Mouse (Mus musculus): Measurements from ENCODE around the gene Ostf1. TPM values are rescaled to one million over a fixed set of nuclear protein-coding genes. Genes with fewer than 3 reads are reported as not detected.

Gene Ostf1
- total and polyA plus RNA-seq, 2 experiments, result 26.5 to 42.5 TPM

DNA sequence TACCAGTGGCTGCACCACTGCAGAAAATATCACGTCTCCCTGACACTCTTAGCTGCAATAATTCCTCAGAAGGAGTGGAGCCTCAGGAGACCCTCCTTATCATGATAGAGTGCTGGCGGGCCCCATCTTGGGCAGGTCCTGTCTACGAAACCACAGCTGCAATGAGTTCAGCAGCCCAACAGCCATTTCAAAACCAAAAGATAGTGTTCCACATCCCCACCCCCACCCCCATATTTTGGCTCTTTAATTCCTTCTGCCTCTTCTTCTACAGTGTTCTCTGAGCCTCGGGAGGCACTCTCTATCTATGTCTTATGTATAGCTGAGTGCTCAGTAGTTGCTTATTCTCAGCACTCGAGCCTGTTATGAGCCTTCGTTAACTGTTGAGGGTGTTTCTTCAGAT, 18.9 kb upstream of the Ostf1 start:
- DNase-seq (ENCODE audit: extremely low read depth, low read depth, low spot score), result no peak
- TF ChIP-seq POLR2A (IDR thresholded peaks at IDR 0.05; ENCODE audit: extremely low read depth, insufficient read depth, low read length) (no peak), CTCF (IDR thresholded peaks at IDR 0.05; ENCODE audit: low read depth, low read length) (no peak)
- Histone ChIP-seq H3K27ac (replicated peaks; ENCODE audit: insufficient read depth, low read depth, low read length) (no peak overlapping the region), H3K4me3 (ENCODE audit: insufficient read depth, low read depth, low read length) (no peak overlapping the region), H3K9ac (ENCODE audit: low read depth, low read length) (no peak overlapping the region), H3K36me3 (ENCODE audit: control insufficient read depth, insufficient read depth, low read length) (peaks cover 47% of the 10 kb centered on the region), H3K27me3 (ENCODE audit: control insufficient read depth, insufficient read depth, low read length) (no peaks in the 10 kb centered on the region), H3K4me1 (ENCODE audit: control insufficient read depth, insufficient read depth, low read length) (no peaks in the 10 kb centered on the region), H3K79me2 (ENCODE audit: control insufficient read depth, insufficient read depth, low read length) (no peaks in the 10 kb centered on the region)
- WGBS, result 88% methylated on average over 6 of the region's 6 CpGs

- no peak overlapping the region for H3K27ac ChIP-seq (replicated peaks; ENCODE audit: insufficient read depth, low read depth, low read length)
- no peak overlapping the region for H3K4me3 ChIP-seq (ENCODE audit: insufficient read depth, low read depth, low read length)
- H3K27me3 ChIP-seq (ENCODE audit: control insufficient read depth, insufficient read depth, low read length), result no peaks in the 10 kb centered on the region
- H3K36me3 ChIP-seq (ENCODE audit: control insufficient read depth, insufficient read depth, low read length), result peaks cover 52% of the 10 kb centered on the region
- TF ChIP-seq POLR2A (IDR thresholded peaks at IDR 0.05; ENCODE audit: extremely low read depth, insufficient read depth, low read length) (no peak), CTCF (IDR thresholded peaks at IDR 0.05; ENCODE audit: low read depth, low read length) (no peak)
- no peak for DNase-seq (ENCODE audit: extremely low read depth, low read depth, low spot score)
- no peak overlapping the region for H3K9ac ChIP-seq (ENCODE audit: low read depth, low read length)
- H3K79me2 ChIP-seq (ENCODE audit: control insufficient read depth, insufficient read depth, low read length), result no peaks in the 10 kb centered on the region
- 88% methylated on average over 4 of the region's 4 CpGs for WGBS
- H3K4me1 ChIP-seq (ENCODE audit: control insufficient read depth, insufficient read depth, low read length), result no peaks in the 10 kb centered on the region
Measured at GRCm38 (mm10) chr19:18649955-18650354, 18.3 kb upstream of the Ostf1 start.

DNA sequence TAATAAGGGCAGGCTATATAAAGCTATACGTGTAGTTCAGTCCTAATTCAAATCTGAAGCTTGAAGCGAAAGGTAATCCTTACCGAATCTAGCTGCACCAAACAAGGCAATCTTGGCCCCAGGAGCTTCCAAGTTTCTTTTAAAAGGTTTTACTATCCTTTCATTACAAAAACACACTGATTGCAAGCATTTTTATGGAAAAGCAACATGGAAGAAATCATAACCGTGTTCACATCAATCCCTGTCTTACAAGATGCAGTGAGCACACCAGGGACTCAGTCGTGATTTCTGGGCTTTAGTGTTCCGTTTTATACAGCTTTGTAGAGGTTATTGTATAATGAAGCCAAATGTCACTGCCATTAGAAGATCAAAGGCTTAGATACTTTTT, 16.9 kb upstream of the Ostf1 start:
- Histone ChIP-seq H3K4me1 (ENCODE audit: control insufficient read depth, insufficient read depth, low read length) (no peaks in the 10 kb centered on the region), H3K79me2 (ENCODE audit: control insufficient read depth, insufficient read depth, low read length) (no peaks in the 10 kb centered on the region), H3K27me3 (ENCODE audit: control insufficient read depth, insufficient read depth, low read length) (no peaks in the 10 kb centered on the region), H3K9ac (ENCODE audit: low read depth, low read length) (no peak overlapping the region), H3K36me3 (ENCODE audit: control insufficient read depth, insufficient read depth, low read length) (peaks cover 58% of the 10 kb centered on the region), H3K4me3 (ENCODE audit: insufficient read depth, low read depth, low read length) (no peak overlapping the region), H3K27ac (replicated peaks; ENCODE audit: insufficient read depth, low read depth, low read length) (no peak overlapping the region)
- TF ChIP-seq CTCF (IDR thresholded peaks at IDR 0.05; ENCODE audit: low read depth, low read length) (no peak), POLR2A (IDR thresholded peaks at IDR 0.05; ENCODE audit: extremely low read depth, insufficient read depth, low read length) (no peak)
- no peak for DNase-seq (ENCODE audit: extremely low read depth, low read depth, low spot score)
- 93% methylated on average over 6 of the region's 6 CpGs for WGBS

DNA sequence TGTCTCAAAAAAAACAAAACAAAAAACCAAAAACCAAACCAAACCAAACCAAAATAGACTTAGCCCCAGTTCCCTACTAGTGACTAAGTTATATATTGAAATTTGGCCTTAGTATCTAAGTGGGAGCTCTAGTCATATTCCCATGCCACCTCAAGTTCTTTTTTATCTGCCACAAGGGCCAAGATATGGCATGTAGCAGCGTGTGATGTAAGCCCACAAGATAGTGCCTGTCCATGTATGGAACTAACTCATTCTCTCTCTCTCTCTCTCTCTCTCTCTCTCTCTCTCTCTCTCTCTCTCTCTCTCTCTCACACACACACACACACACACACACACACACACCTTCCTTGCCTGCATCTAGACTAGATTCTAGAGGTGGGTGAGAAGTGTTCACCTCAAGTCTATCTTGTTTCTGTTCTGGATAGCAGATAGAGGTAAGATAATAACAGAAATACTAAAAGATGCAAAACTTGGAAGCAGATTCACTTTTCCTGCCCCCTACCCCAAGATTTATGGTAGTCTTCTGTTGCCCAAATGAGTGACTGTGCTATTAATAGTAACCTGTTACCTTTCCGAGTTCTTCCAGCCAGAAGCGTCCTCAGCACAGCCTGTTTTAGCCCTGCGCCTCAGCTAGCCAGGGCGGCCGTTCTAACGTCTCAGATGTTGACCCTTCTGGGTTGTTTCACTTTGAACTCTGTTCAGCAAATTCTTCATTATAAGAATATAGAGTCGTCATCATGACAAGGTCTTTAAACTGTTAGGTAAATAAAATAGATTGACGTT, 16.3 kb upstream of the Ostf1 start:
- TF ChIP-seq POLR2A (IDR thresholded peaks at IDR 0.05; ENCODE audit: extremely low read depth, insufficient read depth, low read length), result no peak
- TF ChIP-seq CTCF (IDR thresholded peaks at IDR 0.05; ENCODE audit: low read depth, low read length), result no peak
- Histone ChIP-seq H3K27ac (replicated peaks; ENCODE audit: insufficient read depth, low read depth, low read length) (no peak overlapping the region), H3K36me3 (ENCODE audit: control insufficient read depth, insufficient read depth, low read length) (peaks cover 62% of the 10 kb centered on the region), H3K79me2 (ENCODE audit: control insufficient read depth, insufficient read depth, low read length) (no peaks in the 10 kb centered on the region), H3K4me1 (ENCODE audit: control insufficient read depth, insufficient read depth, low read length) (no peaks in the 10 kb centered on the region), H3K27me3 (ENCODE audit: control insufficient read depth, insufficient read depth, low read length) (no peaks in the 10 kb centered on the region), H3K4me3 (ENCODE audit: insufficient read depth, low read depth, low read length) (no peak overlapping the region), H3K9ac (ENCODE audit: low read depth, low read length) (no peak overlapping the region)
- no peak for DNase-seq (ENCODE audit: extremely low read depth, low read depth, low spot score)
- 90% methylated on average over 9 of the region's 9 CpGs for WGBS

DNA sequence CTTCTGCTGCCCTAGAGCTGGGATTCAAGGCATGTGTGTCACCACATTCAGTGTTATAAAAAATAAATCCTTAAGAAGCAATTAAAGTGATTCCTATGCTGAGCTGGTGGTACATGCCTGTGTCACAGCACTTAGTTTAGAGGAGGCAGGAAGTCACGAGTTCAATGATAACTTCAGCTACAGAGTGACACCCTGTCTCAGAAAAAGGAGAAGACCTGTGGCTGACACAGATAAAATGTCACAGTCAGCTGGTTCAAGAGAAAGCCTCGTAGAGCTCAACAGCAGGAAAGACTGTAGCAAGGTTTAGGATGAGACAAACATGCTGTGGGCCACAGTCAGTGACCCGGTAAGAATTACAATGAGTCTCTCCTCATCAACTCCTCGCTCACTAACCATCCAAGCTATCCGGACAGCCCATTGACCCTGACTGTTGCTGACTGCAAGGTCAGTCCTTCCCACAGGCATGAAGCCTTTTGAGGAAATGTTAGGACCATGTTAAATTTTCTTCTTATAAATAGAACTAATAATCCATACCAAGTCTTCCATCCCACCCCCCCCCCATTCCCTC, 15.3 kb upstream of the Ostf1 start:
- H3K4me1 ChIP-seq (ENCODE audit: control insufficient read depth, insufficient read depth, low read length), result no peaks in the 10 kb centered on the region
- H3K4me3 ChIP-seq (ENCODE audit: insufficient read depth, low read depth, low read length), result no peak overlapping the region
- 77% methylated on average over 5 of the region's 5 CpGs for WGBS
- no peaks in the 10 kb centered on the region for H3K27me3 ChIP-seq (ENCODE audit: control insufficient read depth, insufficient read depth, low read length)
- TF ChIP-seq CTCF (IDR thresholded peaks at IDR 0.05; ENCODE audit: low read depth, low read length), result no peak
- no peak for TF ChIP-seq POLR2A (IDR thresholded peaks at IDR 0.05; ENCODE audit: extremely low read depth, insufficient read depth, low read length)
- no peak overlapping the region for H3K9ac ChIP-seq (ENCODE audit: low read depth, low read length)
- no peak overlapping the region for H3K27ac ChIP-seq (replicated peaks; ENCODE audit: insufficient read depth, low read depth, low read length)
- peaks cover 69% of the 10 kb centered on the region for H3K36me3 ChIP-seq (ENCODE audit: control insufficient read depth, insufficient read depth, low read length)
- DNase-seq (ENCODE audit: extremely low read depth, low read depth, low spot score), result no peak
- H3K79me2 ChIP-seq (ENCODE audit: control insufficient read depth, insufficient read depth, low read length), result no peaks in the 10 kb centered on the region

DNA sequence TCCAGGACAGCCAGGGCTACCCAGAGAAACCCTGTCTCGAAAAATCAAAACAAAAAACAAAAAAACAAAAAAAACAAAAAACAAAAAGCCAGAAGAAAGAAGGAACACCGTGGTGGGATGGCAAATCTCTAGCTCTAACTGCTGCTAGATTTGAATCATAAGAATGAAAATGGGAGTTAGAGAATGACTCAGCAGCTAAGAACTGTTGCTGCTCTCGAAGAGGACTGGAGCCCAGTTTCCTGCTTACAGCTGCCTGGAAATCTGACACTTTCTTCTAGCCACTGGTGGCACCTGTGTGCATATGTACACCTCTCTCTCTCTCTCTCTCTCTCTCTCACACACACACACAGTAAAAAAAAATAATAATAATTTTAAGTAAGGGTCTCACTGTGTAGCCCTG, 14.8 kb upstream of the Ostf1 start:
- 84% methylated on average over 3 of the region's 3 CpGs for WGBS
- Histone ChIP-seq H3K27ac (replicated peaks; ENCODE audit: insufficient read depth, low read depth, low read length) (no peak overlapping the region), H3K9ac (ENCODE audit: low read depth, low read length) (no peak overlapping the region), H3K4me3 (ENCODE audit: insufficient read depth, low read depth, low read length) (no peak overlapping the region), H3K27me3 (ENCODE audit: control insufficient read depth, insufficient read depth, low read length) (no peaks in the 10 kb centered on the region), H3K4me1 (ENCODE audit: control insufficient read depth, insufficient read depth, low read length) (no peaks in the 10 kb centered on the region), H3K36me3 (ENCODE audit: control insufficient read depth, insufficient read depth, low read length) (peaks cover 70% of the 10 kb centered on the region), H3K79me2 (ENCODE audit: control insufficient read depth, insufficient read depth, low read length) (no peaks in the 10 kb centered on the region)
- no peak for DNase-seq (ENCODE audit: extremely low read depth, low read depth, low spot score)
- TF ChIP-seq POLR2A (IDR thresholded peaks at IDR 0.05; ENCODE audit: extremely low read depth, insufficient read depth, low read length) (no peak), CTCF (IDR thresholded peaks at IDR 0.05; ENCODE audit: low read depth, low read length) (no peak)

Data from liver, adult 2 months (tissue).